Comparison of ENCODE assay signal across 8 mouse cellular contexts in genomic region chr6:124262696-124263095, GRCm38 (mm10). TPM values are rescaled to one million over a fixed set of nuclear protein-coding genes. Genes with fewer than 3 reads are reported as not detected.
DNase-seq lines count a peak whose midpoint lies in the region; ATAC-seq and TF ChIP-seq lines count a peak whose summit lies in the region.

No protein-coding gene starts in this region.

- no peak overlapping the region for H3K4me3 ChIP-seq in embryonic fibroblast, embryonic 13.5 days (ENCODE audit: insufficient read depth, low read length)
- no peak overlapping the region for H3K4me3 ChIP-seq in heart, postnatal 0 days (ENCODE audit: low read depth, low read length)
- H3K4me3 ChIP-seq in liver, embryonic 16.5 days (ENCODE audit: low read depth, low read length), result no peak overlapping the region

- WGBS in heart, postnatal 0 days, result 1% methylated on average over 3 of the region's 3 CpGs
- 0% methylated on average over 3 of the region's 3 CpGs for WGBS in liver, embryonic 16.5 days (ENCODE audit: insufficient replicate concordance)

- H3K27me3 ChIP-seq in heart, postnatal 0 days (ENCODE audit: control insufficient read depth, insufficient read depth, low read length), result no peaks in the 10 kb centered on the region
- H3K27me3 ChIP-seq in liver, embryonic 16.5 days (ENCODE audit: control insufficient read depth, insufficient read depth, low read depth, low read length), result no peaks in the 10 kb centered on the region

- H3K4me1 ChIP-seq in embryonic fibroblast, embryonic 13.5 days (ENCODE audit: control insufficient read depth, insufficient read depth, low read length), result no peaks in the 10 kb centered on the region
- no peaks in the 10 kb centered on the region for H3K4me1 ChIP-seq in heart, postnatal 0 days (ENCODE audit: control insufficient read depth, insufficient read depth)
- H3K4me1 ChIP-seq in liver, embryonic 16.5 days (ENCODE audit: control insufficient read depth, low read depth, low read length), result no peaks in the 10 kb centered on the region

- no peak overlapping the region for H3K27ac ChIP-seq in embryonic fibroblast, embryonic 13.5 days (ENCODE audit: insufficient read depth, low read length)
- no peak overlapping the region for H3K27ac ChIP-seq in heart, postnatal 0 days (ENCODE audit: low read depth)
- no peak overlapping the region for H3K27ac ChIP-seq in liver, embryonic 16.5 days (ENCODE audit: low read length)

- DNase-seq in CD4-positive, CD25-positive, alpha-beta regulatory T cell, adult 2 months (ENCODE audit: low read depth, low spot score), result peak; percentile 82
- DNase-seq in adrenal gland, adult 18-20 months (ENCODE audit: low spot score in 2 of 2), result peak; percentile 36 to 69
- DNase-seq in heart, postnatal 0 days (ENCODE audit: low spot score), result peak; percentile 50
- DNase-seq in kidney, postnatal 25 days, result peak; percentile 72 to 87
- peak; percentile 75 for DNase-seq in thymus, postnatal 0 days (ENCODE audit: low spot score)

- TF ChIP-seq EP300 in heart, postnatal 0 days (IDR thresholded peaks at IDR 0.05; ENCODE audit: low read depth), result no peak

- peak; percentile 76 for TF ChIP-seq CTCF in embryonic fibroblast, embryonic 13.5 days (IDR thresholded peaks at IDR 0.05; ENCODE audit: borderline replicate concordance, insufficient read depth, low read length)
- TF ChIP-seq CTCF in heart, postnatal 0 days (IDR thresholded peaks at IDR 0.05; ENCODE audit: low read depth), result peak; percentile 72

- ATAC-seq in heart, postnatal 0 days (ENCODE audit: insufficient read depth, low read depth), result no peak
- ATAC-seq in liver, embryonic 16.5 days (ENCODE audit: low read depth), result 0 out of 2 replicates have a peak, but pooled peaks have one; percentile 30
- ATAC-seq in neutrophil, adult 5-6 weeks (ENCODE audit: extremely low read depth, insufficient number of reproducible peaks, low FRiP score, poor library complexity, severe bottlenecking), result peak; percentile 97

- TF ChIP-seq POLR2A in embryonic fibroblast, embryonic 13.5 days (IDR thresholded peaks at IDR 0.05; ENCODE audit: low read depth, low read length), result no peak

- H3K9ac ChIP-seq in heart, postnatal 0 days (replicated peaks; ENCODE audit: low read depth, low read length), result no peak overlapping the region
- H3K9ac ChIP-seq in liver, embryonic 16.5 days (ENCODE audit: low read depth, low read length), result no peak overlapping the region

- no peak overlapping the region for H3K4me2 ChIP-seq in heart, postnatal 0 days (ENCODE audit: low read depth, low read length)
- no peak overlapping the region for H3K4me2 ChIP-seq in liver, embryonic 16.5 days (ENCODE audit: low read depth, low read length)

- no peaks in the 10 kb centered on the region for H3K36me3 ChIP-seq in heart, postnatal 0 days (replicated peaks; ENCODE audit: control insufficient read depth, insufficient read depth, low read length)
- H3K36me3 ChIP-seq in liver, embryonic 16.5 days (ENCODE audit: control insufficient read depth, insufficient read depth), result no peaks in the 10 kb centered on the region

- no peaks in the 10 kb centered on the region for H3K9me3 ChIP-seq in heart, postnatal 0 days (replicated peaks; ENCODE audit: control insufficient read depth, low read length)
- no peaks in the 10 kb centered on the region for H3K9me3 ChIP-seq in liver, embryonic 16.5 days (replicated peaks; ENCODE audit: control insufficient read depth, low read length)

RNA-seq across cellular contexts. Expression of gene Vmn2r27, which starts 31.0 kb away (rescaled TPM):
- total RNA-seq in adrenal gland, adult 18-20 months (2021), result not detected
- polyA plus RNA-seq in embryonic fibroblast, embryonic 13.5 days (2011; ENCODE audit: insufficient read length, low read depth, missing spikeins), result not detected in 2 replicates
- not detected in 2 replicates for total RNA-seq in heart, postnatal 0 days (2014; rRNA removed; ENCODE audit: low replicate concordance)
- not detected in 2 replicates for polyA plus RNA-seq in heart, postnatal 0 days (2015; fragmentation: Nextera tagmentation; extraction: Ambion mirVana)
- polyA plus RNA-seq in liver, embryonic 16.5 days (2015; fragmentation: Nextera tagmentation; extraction: Ambion mirVana), result not detected in 2 replicates
- total RNA-seq in neutrophil, adult 5-6 weeks (2017), result not detected in 2 replicates
- polyA plus RNA-seq in thymus, postnatal 0 days (2015; fragmentation: Nextera tagmentation; extraction: Ambion mirVana), result not detected in 2 replicates

RNA-seq across cellular contexts. Expression of gene Cd163, which starts 41.8 kb away (rescaled TPM):
- total RNA-seq in adrenal gland, adult 18-20 months (2021), result 10 to 100 TPM in 1 of 2 experiments, 1 to 10 TPM in 1; 5.2 to 15.1 TPM
- polyA plus RNA-seq in embryonic fibroblast, embryonic 13.5 days (2011; ENCODE audit: insufficient read length, low read depth, missing spikeins), result not detected in 2 replicates
- total RNA-seq in heart, postnatal 0 days (2014; rRNA removed; ENCODE audit: low replicate concordance), result 0.61 and 1.8 TPM in 2 replicates
- polyA plus RNA-seq in heart, postnatal 0 days (2015; fragmentation: Nextera tagmentation; extraction: Ambion mirVana), result 0.40 and 0.67 TPM in 2 replicates
- polyA plus RNA-seq in liver, embryonic 16.5 days (2015; fragmentation: Nextera tagmentation; extraction: Ambion mirVana), result 0.36 and 0.50 TPM in 2 replicates
- 0.23 and 0.61 TPM in 2 replicates for total RNA-seq in neutrophil, adult 5-6 weeks (2017)
- polyA plus RNA-seq in thymus, postnatal 0 days (2015; fragmentation: Nextera tagmentation; extraction: Ambion mirVana), result 1.1 TPM in 2 replicates
